Mouse (Mus musculus) bone marrow macrophage, adult 2 months (primary cell): Measurements from ENCODE around the gene Pex3.

ENCODE experiments used
- CTCF ChIP-seq: IDR thresholded peaks from 2 replicates; pipeline ENCODE4 v1.5.1; 2012; ENCODE audit warnings: low read depth, mild to moderate bottlenecking, low read length, moderate library complexity
- POLR2A ChIP-seq: IDR thresholded peaks from 2 replicates; pipeline ENCODE4 v1.6.1; 2012; ENCODE audit warnings: mild to moderate bottlenecking, low read depth, low read length, borderline replicate concordance

GRCm38 (mm10) chr10:13479341-13479740 lies 73.6 kb downstream of the Pex3 start:
- TF ChIP-seq CTCF = no peak
- TF ChIP-seq POLR2A = no peak
